Mouse (Mus musculus): ENCODE results near the gene Tbc1d1. TPM values are rescaled to one million over a fixed set of nuclear protein-coding genes. Genes with fewer than 3 reads are reported as not detected.

Gene Tbc1d1
- total RNA-seq, 1 experiment from 2014 or later = 11.2 TPM

- DNase-seq = no peak
Measured at GRCm38 (mm10) chr5:64160705-64161391, 4.7 kb downstream of the Tbc1d1 start.

- no peak for DNase-seq
Measured at GRCm38 (mm10) chr5:64161917-64162316, 5.8 kb downstream of the Tbc1d1 start.

GRCm38 (mm10) chr5:64162582-64162981 is 6.5 kb downstream of the Tbc1d1 start:
- DNase-seq = no peak

GRCm38 (mm10) chr5:64164414-64164813 is 8.3 kb downstream of the Tbc1d1 start:
- no peak for DNase-seq

GRCm38 (mm10) chr5:64165826-64166225 is 9.7 kb downstream of the Tbc1d1 start:
- DNase-seq = no peak

GRCm38 (mm10) chr5:64168990-64169540 is 13.0 kb downstream of the Tbc1d1 start:
- no peak for DNase-seq

- DNase-seq = no peak
Measured at GRCm38 (mm10) chr5:64172884-64173283, 16.8 kb downstream of the Tbc1d1 start.

GRCm38 (mm10) chr5:64173302-64173701 is 17.2 kb downstream of the Tbc1d1 start:
- no peak for DNase-seq

- no peak for DNase-seq
Measured at GRCm38 (mm10) chr5:64174429-64174935, 18.4 kb downstream of the Tbc1d1 start.

- no peak for DNase-seq
Measured at GRCm38 (mm10) chr5:64180548-64180947, 24.4 kb downstream of the Tbc1d1 start.

- no peak for DNase-seq
Measured at GRCm38 (mm10) chr5:64183712-64184111, 27.6 kb downstream of the Tbc1d1 start.

GRCm38 (mm10) chr5:64185257-64185656 is 29.2 kb downstream of the Tbc1d1 start:
- DNase-seq = no peak

GRCm38 (mm10) chr5:64186566-64186965 is 30.5 kb downstream of the Tbc1d1 start:
- no peak for DNase-seq

- DNase-seq = no peak
Measured at GRCm38 (mm10) chr5:64188083-64188648, 32.1 kb downstream of the Tbc1d1 start.

- DNase-seq = no peak
Measured at GRCm38 (mm10) chr5:64190892-64191291, 34.8 kb downstream of the Tbc1d1 start.

- DNase-seq = no peak
Measured at GRCm38 (mm10) chr5:64193353-64193752, 37.2 kb downstream of the Tbc1d1 start.

GRCm38 (mm10) chr5:64196250-64196865 is 40.3 kb downstream of the Tbc1d1 start:
- DNase-seq = peak; percentile 13

- DNase-seq = peak; percentile 8
Measured at GRCm38 (mm10) chr5:64196866-64197321, 40.8 kb downstream of the Tbc1d1 start.

- DNase-seq = no peak
Measured at GRCm38 (mm10) chr5:64198624-64199023, 42.5 kb downstream of the Tbc1d1 start.

- no peak for DNase-seq
Measured at GRCm38 (mm10) chr5:64201071-64201470, 45.0 kb downstream of the Tbc1d1 start.

- DNase-seq = peak; percentile 13
Measured at GRCm38 (mm10) chr5:64202306-64202705, 46.2 kb downstream of the Tbc1d1 start.

- DNase-seq = no peak
Measured at GRCm38 (mm10) chr5:64205610-64206009, 49.5 kb downstream of the Tbc1d1 start.

- DNase-seq = no peak
Measured at GRCm38 (mm10) chr5:64206431-64206830, 50.3 kb downstream of the Tbc1d1 start.
